Mouse (Mus musculus): ENCODE measurements at regions not wholly inside any gene's neighbourhood (a gene's known extent, or its start where the extent isn't known, plus 50 kb on each side); places are given as distances from the start of the nearest gene placed in this dataset.

- TF ChIP-seq EP300 (IDR thresholded peaks at IDR 0.05; ENCODE audit: insufficient read depth, low read depth, low read length): no peak
- TF ChIP-seq CTCF (IDR thresholded peaks at IDR 0.05): no peak
- no peak for TF ChIP-seq POLR2A (IDR thresholded peaks at IDR 0.05; ENCODE audit: insufficient read depth, low read depth, low read length)
- H3K4me1 ChIP-seq (ENCODE audit: control insufficient read depth, insufficient read depth, low read length): no peaks in the 10 kb centered on the region
- H3K79me2 ChIP-seq (replicated peaks; ENCODE audit: control insufficient read depth, insufficient read depth, low read length): no peaks in the 10 kb centered on the region
- 78% methylated on average over 3 of the region's 3 CpGs for WGBS
- DNase-seq: no peak
- H3K27me3 ChIP-seq (ENCODE audit: control insufficient read depth, insufficient read depth, low read length): no peaks in the 10 kb centered on the region
- H3K9ac ChIP-seq (ENCODE audit: low read depth, low read length): no peak overlapping the region
- H3K27ac ChIP-seq: no peak overlapping the region
- no peak overlapping the region for H3K4me3 ChIP-seq
- no peaks in the 10 kb centered on the region for H3K36me3 ChIP-seq (ENCODE audit: control insufficient read depth, insufficient read depth, low read length)
- intact Hi-C loops (cut with DNase I): no loop called here
Measured at GRCm38 (mm10) chr3:29852465-29852864, 695.3 kb downstream of the Mecom start.

GRCm38 (mm10) chr3:29835432-29835831, 712.4 kb downstream of the Mecom start:
- intact Hi-C loops (cut with DNase I): no loop called here
- no peaks in the 10 kb centered on the region for H3K4me1 ChIP-seq (ENCODE audit: control insufficient read depth, insufficient read depth, low read length)
- H3K36me3 ChIP-seq (ENCODE audit: control insufficient read depth, insufficient read depth, low read length): no peaks in the 10 kb centered on the region
- 61% methylated on average over 4 of the region's 4 CpGs for WGBS
- no peak overlapping the region for H3K4me3 ChIP-seq
- H3K79me2 ChIP-seq (replicated peaks; ENCODE audit: control insufficient read depth, insufficient read depth, low read length): no peaks in the 10 kb centered on the region
- H3K9ac ChIP-seq (ENCODE audit: low read depth, low read length): no peak overlapping the region
- DNase-seq: no peak
- no peak for TF ChIP-seq EP300 (IDR thresholded peaks at IDR 0.05; ENCODE audit: insufficient read depth, low read depth, low read length)
- no peak for TF ChIP-seq POLR2A (IDR thresholded peaks at IDR 0.05; ENCODE audit: insufficient read depth, low read depth, low read length)
- no peak for TF ChIP-seq CTCF (IDR thresholded peaks at IDR 0.05)
- H3K27ac ChIP-seq: no peak overlapping the region
- no peaks in the 10 kb centered on the region for H3K27me3 ChIP-seq (ENCODE audit: control insufficient read depth, insufficient read depth, low read length)

GRCm38 (mm10) chr3:29834884-29835283, 712.9 kb downstream of the Mecom start:
- WGBS: 47% methylated on average over 2 of the region's 2 CpGs
- no peak overlapping the region for H3K9ac ChIP-seq (ENCODE audit: low read depth, low read length)
- DNase-seq: no peak
- H3K4me3 ChIP-seq: no peak overlapping the region
- no peak overlapping the region for H3K27ac ChIP-seq
- H3K79me2 ChIP-seq (replicated peaks; ENCODE audit: control insufficient read depth, insufficient read depth, low read length): no peaks in the 10 kb centered on the region
- H3K36me3 ChIP-seq (ENCODE audit: control insufficient read depth, insufficient read depth, low read length): no peaks in the 10 kb centered on the region
- TF ChIP-seq CTCF (IDR thresholded peaks at IDR 0.05): no peak
- TF ChIP-seq EP300 (IDR thresholded peaks at IDR 0.05; ENCODE audit: insufficient read depth, low read depth, low read length): no peak
- no peak for TF ChIP-seq POLR2A (IDR thresholded peaks at IDR 0.05; ENCODE audit: insufficient read depth, low read depth, low read length)
- intact Hi-C loops (cut with DNase I): no loop called here
- H3K27me3 ChIP-seq (ENCODE audit: control insufficient read depth, insufficient read depth, low read length): no peaks in the 10 kb centered on the region
- H3K4me1 ChIP-seq (ENCODE audit: control insufficient read depth, insufficient read depth, low read length): no peaks in the 10 kb centered on the region

- no peak for TF ChIP-seq CTCF (IDR thresholded peaks at IDR 0.05)
- no peak for TF ChIP-seq EP300 (IDR thresholded peaks at IDR 0.05; ENCODE audit: insufficient read depth, low read depth, low read length)
- no peak for TF ChIP-seq POLR2A (IDR thresholded peaks at IDR 0.05; ENCODE audit: insufficient read depth, low read depth, low read length)
- intact Hi-C loops (cut with DNase I): no loop called here
- Histone ChIP-seq H3K27ac (no peak overlapping the region), H3K27me3 (ENCODE audit: control insufficient read depth, insufficient read depth, low read length) (no peaks in the 10 kb centered on the region), H3K36me3 (ENCODE audit: control insufficient read depth, insufficient read depth, low read length) (no peaks in the 10 kb centered on the region), H3K9ac (ENCODE audit: low read depth, low read length) (no peak overlapping the region), H3K4me1 (ENCODE audit: control insufficient read depth, insufficient read depth, low read length) (no peaks in the 10 kb centered on the region), H3K4me3 (no peak overlapping the region), H3K79me2 (replicated peaks; ENCODE audit: control insufficient read depth, insufficient read depth, low read length) (no peaks in the 10 kb centered on the region)
- WGBS: 54% methylated on average over 1 of the region's 1 CpGs
- DNase-seq: no peak
Measured at GRCm38 (mm10) chr3:29831346-29831745, 716.5 kb downstream of the Mecom start.

GRCm38 (mm10) chr3:29822622-29823370, 725.0 kb downstream of the Mecom start:
- Histone ChIP-seq H3K36me3 (ENCODE audit: control insufficient read depth, insufficient read depth, low read length) (no peaks in the 10 kb centered on the region), H3K4me3 (no peak overlapping the region), H3K4me1 (ENCODE audit: control insufficient read depth, insufficient read depth, low read length) (no peaks in the 10 kb centered on the region), H3K27me3 (ENCODE audit: control insufficient read depth, insufficient read depth, low read length) (no peaks in the 10 kb centered on the region), H3K9ac (ENCODE audit: low read depth, low read length) (no peak overlapping the region), H3K79me2 (replicated peaks; ENCODE audit: control insufficient read depth, insufficient read depth, low read length) (no peaks in the 10 kb centered on the region), H3K27ac (no peak overlapping the region)
- DNase-seq: no peak
- intact Hi-C loops (cut with DNase I): no loop called here
- TF ChIP-seq POLR2A (IDR thresholded peaks at IDR 0.05; ENCODE audit: insufficient read depth, low read depth, low read length) (no peak), EP300 (IDR thresholded peaks at IDR 0.05; ENCODE audit: insufficient read depth, low read depth, low read length) (no peak), CTCF (IDR thresholded peaks at IDR 0.05) (no peak)
- 77% methylated on average over 10 of the region's 10 CpGs for WGBS

- TF ChIP-seq EP300 (IDR thresholded peaks at IDR 0.05; ENCODE audit: insufficient read depth, low read depth, low read length) (no peak), POLR2A (IDR thresholded peaks at IDR 0.05; ENCODE audit: insufficient read depth, low read depth, low read length) (no peak), CTCF (IDR thresholded peaks at IDR 0.05) (no peak)
- no peaks in the 10 kb centered on the region for H3K36me3 ChIP-seq (ENCODE audit: control insufficient read depth, insufficient read depth, low read length)
- H3K9ac ChIP-seq (ENCODE audit: low read depth, low read length): no peak overlapping the region
- H3K27me3 ChIP-seq (ENCODE audit: control insufficient read depth, insufficient read depth, low read length): no peaks in the 10 kb centered on the region
- H3K4me1 ChIP-seq (ENCODE audit: control insufficient read depth, insufficient read depth, low read length): no peaks in the 10 kb centered on the region
- intact Hi-C loops (cut with DNase I): loop anchor here (10.0 kb wide), 1 partner anchor 348 kb away; no protein-coding TSS in a partner anchor
- 81% methylated on average over 4 of the region's 4 CpGs for WGBS
- no peak for DNase-seq
- H3K27ac ChIP-seq: no peak overlapping the region
- H3K79me2 ChIP-seq (replicated peaks; ENCODE audit: control insufficient read depth, insufficient read depth, low read length): no peaks in the 10 kb centered on the region
- no peak overlapping the region for H3K4me3 ChIP-seq
Measured at GRCm38 (mm10) chr3:29816964-29817363, 730.8 kb downstream of the Mecom start.
